Mouse (Mus musculus): Measurements from ENCODE around the gene Iglon5. TPM values are rescaled to one million over a fixed set of nuclear protein-coding genes. Genes with fewer than 3 reads are reported as not detected.

The Iglon5 gene
- total RNA-seq, 2 experiments from 2014 or later, result 24.8 TPM

- H3K27ac ChIP-seq, result no peak within 1 kb of the TSS
- TF ChIP-seq CTCF (conservative IDR thresholded peaks at IDR 0.05), result no peak
These were observed 53.3 kb downstream of the Iglon5 start, which contains the start of gene Nkg7 for GRCm38 (mm10) chr7:43436341-43437255. Gene Nkg7, plus strand, starts transcription at chr7:43437073.

GRCm38 (mm10) chr7:43434676-43435075, 55.2 kb downstream of the Iglon5 start:
- no peak for TF ChIP-seq CTCF (conservative IDR thresholded peaks at IDR 0.05)

More at GRCm38 (mm10) chr7:43436341-43437255, 53.3 kb downstream of the Iglon5 start, which contains the start of gene Nkg7:
- H3K4me3 ChIP-seq, result no peak within 1 kb of the TSS
- no peak for DNase-seq (ENCODE audit: low spot score in 2 of 2)

GRCm38 (mm10) chr7:43432891-43433290, 57.0 kb downstream of the Iglon5 start:
- H3K4me3 ChIP-seq, result no peak overlapping the region
- TF ChIP-seq CTCF (conservative IDR thresholded peaks at IDR 0.05), result no peak
- H3K27ac ChIP-seq, result no peak overlapping the region
- no peak for DNase-seq (ENCODE audit: low spot score in 2 of 2)

More at GRCm38 (mm10) chr7:43434676-43435075, 55.2 kb downstream of the Iglon5 start:
- no peak overlapping the region for H3K27ac ChIP-seq
- no peak for DNase-seq (ENCODE audit: low spot score in 2 of 2)
- no peak overlapping the region for H3K4me3 ChIP-seq

GRCm38 (mm10) chr7:43429500-43429899, 60.4 kb downstream of the Iglon5 start:
- DNase-seq (ENCODE audit: low spot score in 2 of 2), result no peak
- no peak for TF ChIP-seq CTCF (conservative IDR thresholded peaks at IDR 0.05)
- Histone ChIP-seq H3K27ac (no peak overlapping the region), H3K4me3 (no peak overlapping the region)

- H3K27ac ChIP-seq, result no peak within 1 kb of the TSS
- no peak within 1 kb of the TSS for H3K4me3 ChIP-seq
- no peak for TF ChIP-seq CTCF (conservative IDR thresholded peaks at IDR 0.05)
These were observed 62.5 kb downstream of the Iglon5 start, which contains the start of gene Lim2 for GRCm38 (mm10) chr7:43427406-43427805. Gene Lim2, plus strand, starts transcription at chr7:43427670.

GRCm38 (mm10) chr7:43423991-43424625, 65.8 kb downstream of the Iglon5 start:
- no peak for TF ChIP-seq CTCF (conservative IDR thresholded peaks at IDR 0.05)
- no peak overlapping the region for H3K4me3 ChIP-seq
- DNase-seq (ENCODE audit: low spot score in 2 of 2), result no peak
- no peak overlapping the region for H3K27ac ChIP-seq

More at GRCm38 (mm10) chr7:43427406-43427805, 62.5 kb downstream of the Iglon5 start, which contains the start of gene Lim2:
- no peak for DNase-seq (ENCODE audit: low spot score in 2 of 2)

- TF ChIP-seq CTCF (conservative IDR thresholded peaks at IDR 0.05), result peak; percentile 99
- peak; percentile 81 to 90 for DNase-seq (ENCODE audit: low spot score in 2 of 2)
- no peak overlapping the region for H3K27ac ChIP-seq
- H3K4me3 ChIP-seq, result no peak overlapping the region
These were observed 66.8 kb downstream of the Iglon5 start for GRCm38 (mm10) chr7:43422995-43423617.

Small RNA genes within 50 kb of the gene (microRNA-seq; reads per million reads assigned to microRNA genes)
- gene Mir7051, result 0 to 0.92 reads per million in 2 experiments

Other genes with a start within 250 kb of the Iglon5 start
- gene Zfp715, start 176.8 kb downstream of the Iglon5 start, total RNA-seq (2021), result 10 to 100 TPM; 23.1 to 23.5 TPM
- under 1 TPM; 0.49 to 0.72 TPM for gene Siglecf, start 138.7 kb downstream of the Iglon5 start, total RNA-seq (2021)
- not detected for gene Siglecg, start 81.9 kb downstream of the Iglon5 start, total RNA-seq (2021)
- gene Lim2, start 62.4 kb downstream of the Iglon5 start, total RNA-seq (2021), result not detected
- not detected for gene Nkg7, start 53.0 kb downstream of the Iglon5 start, total RNA-seq (2021)
- gene Cldnd2, start 49.3 kb downstream of the Iglon5 start, total RNA-seq (2021), result not detected
- 10 to 100 TPM; 72.9 to 76.6 TPM for gene Etfb, start 46.0 kb downstream of the Iglon5 start, total RNA-seq (2021)
- under 1 TPM in 1 of 2 experiments, not detected in 1; 0.90 TPM for gene Gm45233, start 45.9 kb downstream of the Iglon5 start, total RNA-seq (2021)
- 1 to 10 TPM; 1.5 to 2.2 TPM for gene Vsig10l, start 26.9 kb downstream of the Iglon5 start, total RNA-seq (2021)
- not detected for gene 4931406B18Rik, start 15.9 kb upstream of the Iglon5 start, total RNA-seq (2021)
- gene Cd33, start 54.4 kb upstream of the Iglon5 start, total RNA-seq (2021), result 1 to 10 TPM; 3.5 to 5.7 TPM
- 1 to 10 TPM; 4.4 to 4.9 TPM for gene Zfp658, start 72.2 kb upstream of the Iglon5 start, total RNA-seq (2021)
- gene Zfp719, start 89.5 kb upstream of the Iglon5 start, total RNA-seq (2021), result 10 to 100 TPM; 19.5 to 19.8 TPM
- under 1 TPM in 1 of 2 experiments, not detected in 1; 0.27 TPM for gene Zfp819, start 117.1 kb upstream of the Iglon5 start, total RNA-seq (2021)
- gene Ceacam18, start 144.6 kb upstream of the Iglon5 start, total RNA-seq (2021), result not detected
- gene Siglece, start 170.1 kb upstream of the Iglon5 start, total RNA-seq (2021), result 1 to 10 TPM in 1 of 2 experiments, under 1 TPM in 1; 0.97 to 1.3 TPM
- 10 to 100 TPM; 10.9 to 11.1 TPM for gene Ctu1, start 181.9 kb upstream of the Iglon5 start, total RNA-seq (2021)
- not detected for gene Klk14, start 200.3 kb upstream of the Iglon5 start, total RNA-seq (2021)
- gene Klk13, start 222.5 kb upstream of the Iglon5 start, total RNA-seq (2021), result not detected

Measured in layer of hippocampus, adult 2 months (tissue).